ENCODE assay signal across 16 mouse cellular contexts in genomic region chr1:39046689-39047088, GRCm38 (mm10).
DNase-seq lines count a peak whose midpoint lies in the region; ATAC-seq and TF ChIP-seq lines count a peak whose summit lies in the region.
"Had no signal": no experiment of that assay in that cellular context is flagged by ENCODE, and none has a peak within 500 bp of the region (broad histone marks: within the 10 kb centered on the region; RNA-seq: fewer than 3 reads in every experiment).

No protein-coding gene starts in this region.

- no peaks in the 10 kb centered on the region for H3K27me3 ChIP-seq in liver, postnatal 0 days (ENCODE audit: insufficient read depth, low read length)
- H3K27me3 ChIP-seq: CH12.LX; liver, embryonic 12.5 days; Patski had no signal

- TF ChIP-seq CTCF in liver, postnatal 0 days (IDR thresholded peaks at IDR 0.05; ENCODE audit: low read depth) = no peak

- no peaks in the 10 kb centered on the region for H3K4me1 ChIP-seq in liver, postnatal 0 days (ENCODE audit: insufficient read depth)
- H3K4me1 ChIP-seq: liver, embryonic 12.5 days had no signal

- no peaks in the 10 kb centered on the region for H3K36me3 ChIP-seq in liver, postnatal 0 days (replicated peaks; ENCODE audit: insufficient read depth, low read length)
- H3K36me3 ChIP-seq: liver, embryonic 12.5 days had no signal

- ATAC-seq in liver, postnatal 0 days = no peak
- ATAC-seq: liver, embryonic 12.5 days; Patski had no signal

- H3K9me3 ChIP-seq in liver, postnatal 0 days (ENCODE audit: low read length) = peaks cover 18% of the 10 kb centered on the region

- no peak for TF ChIP-seq EP300 in liver, postnatal 0 days (IDR thresholded peaks at IDR 0.05; ENCODE audit: low read depth)

- H3K27ac ChIP-seq in liver, postnatal 0 days (ENCODE audit: low read depth) = no peak overlapping the region
- H3K27ac ChIP-seq: left cerebral cortex, adult 2 months; liver, embryonic 12.5 days had no signal

- DNase-seq in liver = peak; percentile 10
- no peak for DNase-seq in liver, postnatal 0 days
- DNase-seq in embryo, embryonic 11 days = peak; percentile 46
- DNase-seq in forelimb bud, embryonic 11.5 days (ENCODE audit: low read depth, low spot score) = peak; percentile 34
- DNase-seq in thymus, postnatal 25 days = peak; percentile 76
- DNase-seq in neural tube, embryonic 10.5 days (ENCODE audit: extremely low spot score, low spot score) = no peak
- DNase-seq in heart, postnatal 4 days = no peak
- no peak for DNase-seq in gastrocnemius, adult 8-10 months (ENCODE audit: low spot score in 2 of 2)
- DNase-seq: adrenal gland, adult 2 months; cerebellum, postnatal 10 days; kidney, adult 9 months; spleen, adult 18-20 months had no signal

- WGBS in liver, postnatal 0 days (ENCODE audit: insufficient replicate concordance) = 45% methylated on average over 7 of the region's 7 CpGs

- H3K9ac ChIP-seq in liver, postnatal 0 days (replicated peaks) = no peak overlapping the region
- H3K9ac ChIP-seq: liver, embryonic 12.5 days had no signal

- H3K4me2 ChIP-seq in liver, postnatal 0 days (ENCODE audit: low read depth, low read length) = no peak overlapping the region
- H3K4me2 ChIP-seq: liver, embryonic 12.5 days had no signal

- H3K4me3 ChIP-seq in liver, postnatal 0 days (ENCODE audit: low read depth, low read length) = no peak overlapping the region
- H3K4me3 ChIP-seq: left cerebral cortex, adult 2 months; liver, embryonic 12.5 days had no signal

Comparison
In these comparisons a context has a peak if more than half of its experiments do, and no peak if none do; other contexts are left out.
1. DNase-seq: peak in liver (single experiment), embryo, embryonic 11 days (single experiment), forelimb bud, embryonic 11.5 days (single experiment) and thymus, postnatal 25 days (single experiment); none in liver, postnatal 0 days (single experiment), neural tube, embryonic 10.5 days (single experiment), heart, postnatal 4 days (single experiment) and gastrocnemius, adult 8-10 months (0 of 2).